Mouse (Mus musculus) kidney, adult 18-20 months (tissue): Measurements from ENCODE around the gene Kcna7.
"Not testable (repeated sequence)": the region's sequence is repeated elsewhere in the genome, so short reads cannot be mapped to it uniquely, and the experiment has no call there.

Source experiments
- DNase-seq: peaks from one replicate; pipeline ENCODE4 v3.0.0; 2021

Kcna7 gene

DNA sequence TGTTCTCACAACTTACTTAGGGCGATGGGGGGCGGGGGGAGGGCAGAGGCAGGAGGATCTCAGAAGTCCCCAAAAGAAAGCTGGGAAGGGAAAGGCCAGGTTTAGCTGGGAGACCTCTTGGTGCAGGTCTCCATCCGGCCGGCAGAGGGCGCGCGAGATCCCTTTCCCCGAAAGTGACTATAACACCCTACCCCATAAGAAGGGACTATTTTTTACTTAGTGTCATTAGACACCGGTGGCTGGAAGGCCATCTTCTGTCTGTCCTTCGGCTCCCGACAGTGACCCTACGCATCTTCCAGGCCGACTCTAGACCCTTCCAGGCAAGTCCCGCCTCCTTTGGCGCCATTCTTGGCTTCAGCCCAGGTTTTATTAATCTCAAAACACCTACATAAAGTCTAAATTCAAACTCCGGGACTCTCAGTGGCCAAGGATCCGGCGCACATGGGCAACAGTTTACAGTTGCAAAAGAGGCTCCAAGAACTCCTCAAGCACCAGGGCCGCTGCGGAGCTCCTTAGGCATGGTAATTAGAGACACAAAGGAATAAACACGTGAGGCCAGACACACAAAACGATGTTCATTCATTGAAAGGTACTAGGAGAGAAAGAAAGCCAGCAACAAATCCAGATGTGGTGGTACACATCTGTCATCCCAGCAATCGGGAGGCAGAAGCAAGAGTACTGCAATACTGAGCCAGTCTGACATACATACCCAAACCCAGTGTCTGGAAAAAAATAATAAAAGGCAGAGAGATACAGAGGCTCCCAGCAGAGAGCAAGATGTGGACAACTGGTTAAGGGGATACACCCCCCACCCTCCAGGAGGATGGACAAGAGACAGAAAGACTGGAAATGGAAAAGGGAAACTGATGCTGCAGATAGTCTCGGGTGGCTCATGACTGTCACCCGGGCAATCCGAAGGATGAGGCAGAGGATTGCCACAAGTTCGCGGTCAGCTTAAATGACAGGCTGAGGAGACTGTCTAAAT is at the start of gene Kcna7:
TSS of gene Kcna7 (plus strand) at position 563 of the 985 bp plus-strand sequence.
- DNase-seq = peak; percentile 84

DNA sequence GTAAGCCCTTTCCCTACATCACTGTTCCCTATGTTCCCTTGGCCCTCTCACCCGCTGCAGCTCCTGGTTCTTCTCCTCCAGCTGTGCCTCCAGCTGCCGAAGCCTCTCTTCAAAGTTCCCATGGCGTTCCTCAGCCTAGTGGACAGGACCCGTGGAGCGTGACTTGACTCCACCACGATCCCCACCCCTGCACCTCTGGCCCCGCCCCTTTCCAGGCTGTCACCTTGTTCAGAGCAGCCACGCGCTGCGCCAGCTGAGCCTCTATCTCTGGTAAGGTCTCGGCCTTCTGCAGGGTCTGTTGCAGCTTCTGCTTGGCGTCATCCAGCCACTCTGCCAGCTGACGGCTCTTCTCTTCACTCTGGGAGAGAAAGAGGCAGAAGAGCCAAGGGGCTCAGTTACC is 49.4 kb upstream of the Kcna7 start:
- DNase-seq = no peak

DNA sequence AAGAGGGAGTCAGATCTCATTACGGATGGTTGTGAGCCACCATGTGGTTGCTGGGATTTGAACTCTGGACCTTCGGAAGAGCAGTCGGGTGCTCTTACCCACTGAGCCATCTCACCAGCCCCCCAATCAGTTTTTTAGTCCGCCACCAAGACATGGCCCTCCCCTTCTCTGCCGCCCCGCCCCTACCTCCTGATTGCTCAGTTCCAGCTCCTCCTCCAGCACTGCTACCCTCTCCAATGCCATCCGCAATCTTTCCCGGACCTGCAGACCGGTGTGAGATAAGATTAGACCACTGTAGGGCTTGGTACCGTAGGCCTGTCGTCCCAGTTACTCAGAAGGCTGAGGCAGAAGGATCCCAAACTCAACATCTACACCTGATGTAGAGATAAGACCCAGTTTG is 46.4 kb upstream of the Kcna7 start:
- not testable (repeated sequence) for DNase-seq

DNA sequence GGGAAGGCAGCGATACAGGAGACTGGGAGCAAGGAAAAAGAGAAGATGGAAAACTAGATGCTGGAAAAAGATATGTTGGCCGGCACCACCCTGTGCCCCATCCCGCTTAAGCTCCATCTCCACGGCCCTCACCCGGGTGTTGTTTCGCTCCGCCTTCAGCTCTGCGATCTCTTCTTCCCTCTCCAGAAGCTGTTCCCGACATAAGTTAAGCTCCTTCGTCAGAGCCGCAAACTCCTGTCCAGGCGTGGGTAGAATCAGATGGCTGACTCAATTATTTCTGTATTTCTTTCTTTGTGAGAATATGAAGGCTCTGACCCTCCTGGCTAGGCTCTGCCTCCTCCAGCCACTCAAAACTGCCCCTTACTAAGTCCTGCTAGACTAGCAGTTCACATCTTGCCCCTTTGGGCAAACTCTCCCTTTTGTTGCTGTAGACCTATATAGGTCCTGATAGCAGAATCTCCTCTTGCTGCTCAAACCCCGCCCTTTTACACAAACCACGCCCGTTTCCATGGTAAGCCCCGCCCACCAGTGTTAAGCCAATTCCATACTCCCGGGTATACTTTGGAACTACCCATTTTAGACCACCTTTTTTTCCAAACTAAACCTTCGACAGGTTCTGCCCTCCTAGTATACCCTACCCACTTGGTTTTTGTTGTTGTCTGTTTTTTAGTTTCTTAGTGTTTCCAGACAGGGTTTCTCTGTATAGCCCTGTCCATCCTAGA is 44.9 kb upstream of the Kcna7 start:
- no peak for DNase-seq

DNA sequence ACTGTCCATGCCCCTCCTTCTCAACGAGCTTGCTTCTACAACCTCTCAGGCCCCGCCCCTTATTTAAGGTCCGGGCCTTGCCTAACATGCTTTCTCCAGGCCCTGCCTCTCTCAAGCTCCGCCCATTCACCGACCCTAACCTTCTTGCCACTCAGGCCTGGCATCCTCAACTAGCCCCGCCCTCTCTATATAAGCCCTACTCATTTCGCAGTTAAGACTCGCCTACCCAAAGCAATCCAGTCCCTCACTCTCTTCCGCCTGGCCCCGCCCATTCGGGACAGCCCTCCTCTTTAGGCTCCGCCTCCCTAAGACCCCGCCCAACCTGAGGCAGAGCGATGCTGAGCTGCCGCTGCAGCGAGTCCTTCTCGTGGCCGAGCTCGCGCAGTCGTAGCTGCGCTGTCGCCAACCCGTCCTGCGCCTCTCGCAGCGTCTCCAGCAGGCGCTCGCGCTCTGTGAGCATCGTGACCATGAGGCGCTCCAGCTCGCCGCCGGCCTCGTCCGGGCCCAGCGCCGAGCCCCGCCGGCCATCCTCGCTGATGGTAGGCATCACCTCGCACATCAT is 44.1 kb upstream of the Kcna7 start:
- peak; percentile 71 for DNase-seq

DNA sequence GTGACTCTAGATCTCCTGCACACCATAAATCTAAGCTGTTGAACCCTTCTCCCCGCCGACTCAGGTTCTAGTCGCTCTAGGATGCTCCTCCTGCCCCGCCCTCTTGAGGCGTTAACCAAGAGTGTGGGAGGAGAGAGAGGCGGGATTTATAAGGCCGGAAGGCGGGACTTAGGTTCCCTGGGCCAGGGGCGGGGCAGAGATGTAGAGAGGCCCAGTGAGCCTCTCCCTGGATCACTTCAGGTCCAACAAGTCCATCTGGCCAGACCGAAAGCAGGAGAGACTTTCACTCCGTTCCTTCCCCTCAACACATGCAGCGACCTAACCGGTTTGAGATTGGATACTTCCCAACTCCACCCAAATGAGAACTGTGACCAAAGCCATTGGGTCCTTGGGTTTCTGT is 42.7 kb upstream of the Kcna7 start:
- peak; percentile 35 for DNase-seq

DNA sequence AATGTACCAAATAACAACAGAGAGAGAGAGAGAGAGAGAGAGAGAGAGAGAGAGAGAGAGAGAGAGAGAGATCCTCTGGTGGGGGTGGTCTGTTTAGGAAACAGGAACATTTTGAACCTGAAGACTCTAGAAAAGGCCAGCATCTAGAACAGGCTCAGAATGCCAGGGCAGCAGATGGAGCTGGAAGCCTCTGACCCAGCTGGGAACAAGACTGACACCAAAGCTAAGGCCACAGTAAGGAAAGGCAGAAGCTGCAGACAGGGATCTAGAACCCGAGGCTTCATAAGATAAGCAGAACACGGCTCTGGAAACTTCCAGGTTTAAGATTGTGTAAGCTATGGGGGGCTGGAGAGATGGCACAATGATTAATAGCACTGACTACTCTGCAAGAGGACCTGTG is 41.5 kb upstream of the Kcna7 start:
- DNase-seq = no peak

DNA sequence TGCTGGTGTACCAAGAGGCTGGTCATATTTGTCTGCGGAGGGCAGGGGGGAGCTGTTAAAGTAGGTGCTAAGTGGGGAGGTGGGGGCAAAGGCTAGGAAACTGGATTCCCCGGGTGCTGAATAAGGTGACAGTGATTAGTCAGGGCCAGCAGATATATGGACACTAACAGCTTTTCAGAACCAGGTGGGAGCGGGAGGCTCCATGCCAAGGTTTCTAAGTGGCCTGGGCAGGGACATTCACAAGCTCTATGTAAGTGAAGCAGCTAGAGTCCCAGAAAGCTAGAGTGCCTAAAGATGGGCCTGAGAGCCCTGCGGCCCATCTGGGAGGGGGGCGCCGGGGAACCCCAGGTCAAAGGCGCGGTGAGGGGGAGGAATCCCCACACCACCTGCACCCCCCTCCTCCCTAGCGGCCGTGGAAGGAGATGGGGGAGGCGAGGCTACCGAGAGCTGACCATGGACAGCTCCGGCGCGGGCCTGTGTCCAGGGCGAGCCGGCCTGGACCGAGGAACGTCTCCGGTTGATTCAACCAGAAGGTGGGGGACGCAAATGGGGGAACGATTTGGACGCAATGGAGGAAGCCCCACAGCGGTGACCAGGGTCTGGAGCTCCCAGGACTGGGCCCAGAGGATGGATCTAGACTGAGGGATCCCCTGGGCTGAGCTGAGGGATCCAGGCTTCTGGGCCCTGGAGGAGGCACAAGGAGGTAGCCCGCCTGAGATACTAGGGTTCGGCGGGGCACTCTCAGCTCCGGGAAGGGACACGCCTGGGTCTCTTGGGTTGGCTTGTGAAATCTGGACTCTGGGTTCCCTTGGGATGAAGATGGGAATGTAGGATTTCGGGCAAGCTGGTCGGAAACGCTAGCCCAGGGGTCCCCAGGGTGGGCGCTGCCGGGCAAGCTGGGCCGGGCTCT is 39.5 kb upstream of the Kcna7 start:
- peak; percentile 56 for DNase-seq

DNA sequence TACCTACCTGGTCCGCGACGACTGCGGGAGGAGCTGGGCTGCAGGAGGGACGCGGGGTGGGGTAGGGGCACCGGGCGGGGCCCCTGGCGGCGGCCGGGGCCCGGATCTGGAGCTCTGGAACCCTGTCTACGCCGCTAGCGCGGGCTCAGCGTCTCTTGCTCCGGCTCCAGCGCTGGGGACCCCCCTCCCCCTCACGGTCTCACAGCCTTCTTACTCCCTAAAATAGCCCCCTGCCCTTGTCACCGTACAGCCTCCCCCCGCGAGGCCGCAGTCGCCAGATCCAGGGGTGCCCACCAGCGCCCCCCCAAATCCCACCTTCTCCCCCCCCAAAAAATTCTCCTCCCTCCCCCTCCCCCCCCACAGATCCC is 38.8 kb upstream of the Kcna7 start, which contains the start of gene Ppfia3:
TSS of gene Ppfia3 (minus strand) at position 368 of the 368 bp plus-strand sequence.
- DNase-seq = no peak

DNA sequence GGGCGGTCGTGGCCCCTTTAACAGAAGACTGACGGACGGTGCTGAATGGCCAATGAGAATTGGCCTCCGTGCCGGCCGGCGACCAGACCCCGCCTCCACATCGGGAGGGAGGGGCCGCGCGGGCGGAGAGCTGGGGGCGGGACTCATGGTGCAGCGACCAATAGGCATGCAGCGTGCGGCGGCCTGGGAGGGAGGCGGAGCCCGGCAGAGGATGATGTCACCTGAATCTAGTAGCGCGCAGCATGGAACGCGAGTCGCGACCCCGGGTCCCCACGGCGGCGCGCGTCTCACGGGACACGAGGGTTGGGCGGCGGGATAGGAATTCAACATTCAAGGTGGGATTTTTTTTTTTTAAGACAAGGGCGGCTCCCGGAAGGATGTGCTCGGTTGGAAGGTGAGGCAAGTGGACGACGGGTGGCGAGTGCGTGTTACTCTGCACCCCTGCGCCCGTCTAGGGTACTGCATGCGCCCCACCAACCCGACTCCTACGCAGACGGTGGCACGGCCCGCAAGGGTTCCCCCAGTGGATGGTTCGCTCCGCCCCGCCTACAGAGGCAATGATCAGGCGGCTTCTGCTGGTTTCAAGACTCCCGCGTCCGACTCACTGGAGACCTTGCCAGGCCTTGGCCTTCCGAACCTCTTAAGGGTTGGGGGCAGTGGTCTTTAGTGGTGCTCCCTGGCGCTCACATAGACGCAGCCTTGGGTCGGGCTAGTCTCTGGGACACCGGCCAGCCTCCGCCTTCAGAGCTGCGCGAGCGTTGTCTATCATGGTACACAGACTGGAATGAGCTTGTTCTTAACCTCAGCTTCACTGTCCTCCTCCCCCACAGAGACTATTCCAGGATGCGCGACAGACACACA is 38.2 kb upstream of the Kcna7 start:
- peak; percentile 98 for DNase-seq

DNA sequence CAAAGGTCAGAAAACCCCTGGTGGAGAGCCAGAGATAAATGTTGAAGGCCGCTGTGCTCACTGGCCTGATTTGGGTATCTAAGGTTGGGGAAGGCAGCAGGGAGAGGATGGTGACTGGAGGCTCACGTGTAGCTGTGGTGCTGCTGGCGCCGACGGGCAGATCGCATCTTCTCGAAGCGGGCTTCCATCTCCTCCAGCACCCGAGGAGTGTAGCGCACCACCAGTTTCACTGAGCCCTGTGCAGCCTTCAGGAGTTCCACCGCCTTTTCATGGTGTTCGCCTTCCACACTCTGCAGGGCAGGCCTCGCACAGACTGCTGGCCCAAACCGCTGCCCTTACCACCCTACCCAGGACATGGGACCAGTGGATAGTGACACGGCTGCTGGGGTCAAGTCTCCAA is 37.3 kb upstream of the Kcna7 start:
- no peak for DNase-seq

DNA sequence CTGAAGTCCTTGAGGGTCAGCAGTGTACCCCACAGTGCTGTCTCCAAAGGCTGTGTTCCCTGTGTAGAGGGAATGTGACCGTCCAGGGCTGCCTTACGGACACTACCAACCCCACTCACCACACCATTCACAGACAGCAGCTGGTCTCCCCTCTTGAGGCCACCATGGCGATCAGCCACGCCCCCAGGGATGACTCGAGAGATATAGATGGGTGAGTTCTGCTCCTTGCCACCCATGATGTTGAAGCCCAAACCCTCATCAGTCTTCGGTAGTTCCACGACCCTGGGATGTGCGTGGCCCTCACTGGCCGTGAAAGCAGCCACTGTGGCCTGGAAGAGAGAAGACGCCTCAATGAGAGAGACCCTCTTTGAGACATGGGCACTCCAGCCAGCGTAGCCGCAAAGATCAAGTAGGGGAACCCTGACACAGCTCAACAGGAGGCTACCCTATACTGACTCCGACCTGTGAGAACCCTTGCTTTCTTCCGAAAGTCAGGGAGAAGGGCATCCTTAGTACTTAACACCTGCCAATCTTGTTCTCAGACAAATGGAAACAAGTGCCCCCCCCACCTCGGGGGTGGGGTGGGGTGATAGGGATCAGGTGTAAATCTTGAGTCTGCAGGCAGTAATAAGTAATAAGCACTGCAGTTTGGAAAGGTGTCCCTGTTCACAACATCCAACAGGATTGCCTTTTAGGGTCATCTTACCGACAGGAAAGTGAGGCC is 36.3 kb upstream of the Kcna7 start:
- no peak for DNase-seq

DNA sequence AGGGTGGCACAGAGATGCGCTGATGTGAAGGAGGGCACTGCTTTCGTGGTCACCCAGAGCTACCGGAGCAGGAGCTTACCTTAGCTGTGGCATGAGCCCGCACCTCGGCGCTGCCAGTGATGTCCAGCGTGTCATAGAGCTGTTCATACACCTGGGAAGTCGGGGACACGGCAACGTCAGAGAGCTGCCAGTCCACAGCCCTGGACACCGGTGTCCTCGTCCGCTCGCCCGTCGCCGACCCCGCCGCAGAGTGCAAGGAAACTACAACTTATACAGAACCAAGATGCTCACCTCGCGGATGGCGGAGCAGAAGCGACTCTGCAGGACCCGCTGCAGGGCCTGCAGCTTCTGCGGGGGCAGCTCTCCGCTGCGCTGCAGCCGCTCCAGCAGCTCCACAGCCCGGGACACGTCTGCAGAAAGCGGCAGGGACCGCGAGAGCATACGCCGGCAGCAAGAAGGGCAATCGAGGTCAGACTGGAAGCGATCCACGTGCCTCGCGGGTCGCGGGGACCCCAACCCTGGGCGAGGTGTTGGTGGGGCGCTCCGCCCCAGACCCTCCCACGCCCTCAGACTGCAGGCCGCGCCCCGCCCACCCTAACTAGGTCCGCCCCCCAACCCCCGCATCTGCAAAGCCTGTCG is 35.5 kb upstream of the Kcna7 start:
- DNase-seq = no peak

DNA sequence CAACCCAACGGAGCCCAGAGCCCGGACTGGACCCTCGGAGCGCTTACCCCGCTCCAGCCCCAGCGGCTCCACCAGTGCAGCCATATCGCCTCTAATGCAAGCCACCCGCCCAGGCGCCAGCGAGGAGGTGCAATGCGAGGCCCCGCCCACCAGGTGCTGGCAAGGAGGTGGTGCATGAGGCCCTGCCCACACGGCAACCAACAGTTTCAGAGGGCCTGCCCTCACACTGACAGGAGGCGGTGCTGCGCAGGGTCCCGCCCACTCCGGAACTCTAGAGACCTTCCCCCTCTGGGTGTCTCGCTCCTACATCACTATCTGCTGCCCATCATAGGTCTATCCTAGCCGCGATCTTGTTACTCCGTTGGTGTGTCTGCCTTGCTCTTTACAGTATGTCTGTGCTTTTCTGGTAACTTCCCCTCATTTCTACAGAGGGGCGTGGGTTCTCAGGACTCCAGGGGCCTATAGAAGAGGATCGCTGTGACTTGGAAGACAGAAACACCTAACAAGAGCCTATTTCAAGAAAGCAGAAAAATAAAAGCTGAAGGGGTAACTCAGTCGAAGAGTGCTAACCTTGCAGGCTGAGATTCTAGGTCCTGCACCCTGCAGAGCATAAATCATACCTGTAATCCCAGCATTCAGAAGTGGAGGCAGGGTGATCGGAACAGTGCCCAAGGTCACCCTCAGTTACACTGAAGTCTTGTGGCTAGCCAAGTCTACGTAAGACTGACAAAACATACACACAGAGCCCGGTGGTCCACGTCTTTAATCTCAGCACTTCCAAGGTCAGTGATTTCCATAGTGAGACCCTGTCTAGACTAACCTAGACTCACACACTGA is 34.8 kb upstream of the Kcna7 start, which contains the start of gene Lin7b:
TSS of gene Lin7b (minus strand) at position 109 of the 837 bp plus-strand sequence.
- DNase-seq = peak; percentile 88

DNA sequence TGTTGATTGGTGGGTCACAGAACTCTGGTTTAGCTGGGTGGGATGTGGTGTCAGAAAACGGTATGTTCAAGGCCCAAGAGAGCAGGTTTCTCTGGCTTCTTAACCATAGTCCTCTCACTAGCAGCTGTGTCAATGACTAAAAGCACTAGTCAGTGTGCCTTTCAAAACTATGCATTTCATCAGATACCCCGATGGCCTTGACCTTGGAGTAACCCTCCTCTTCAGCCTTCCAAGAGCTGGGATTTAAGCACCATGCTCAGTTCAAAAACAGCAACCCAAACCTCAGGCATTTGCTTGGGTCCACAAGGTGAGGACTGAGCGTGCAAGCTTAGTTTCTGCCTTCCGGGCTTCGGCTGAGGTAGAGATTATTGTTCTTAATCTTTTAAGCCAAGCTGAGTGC is 33.1 kb upstream of the Kcna7 start:
- DNase-seq = no peak

DNA sequence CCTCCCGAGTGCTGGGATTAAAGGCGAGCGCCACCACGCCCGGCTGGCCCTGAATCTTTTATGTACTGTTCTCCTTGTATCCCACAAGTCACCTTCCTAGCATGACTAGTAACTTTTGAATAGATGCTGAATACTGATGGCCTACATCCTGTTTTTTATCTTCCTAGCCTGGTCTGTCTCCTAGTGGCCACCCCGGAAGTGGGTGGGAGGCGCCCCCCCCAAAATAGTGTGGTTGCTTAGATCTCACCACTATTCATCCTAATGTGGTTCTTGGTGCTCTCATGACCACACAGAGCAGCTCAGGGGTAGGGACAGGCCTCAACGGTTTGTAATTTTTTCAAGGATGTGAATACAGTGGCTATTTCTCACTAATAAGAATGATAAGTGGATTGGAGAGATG is 30.8 kb upstream of the Kcna7 start:
- DNase-seq = no peak

DNA sequence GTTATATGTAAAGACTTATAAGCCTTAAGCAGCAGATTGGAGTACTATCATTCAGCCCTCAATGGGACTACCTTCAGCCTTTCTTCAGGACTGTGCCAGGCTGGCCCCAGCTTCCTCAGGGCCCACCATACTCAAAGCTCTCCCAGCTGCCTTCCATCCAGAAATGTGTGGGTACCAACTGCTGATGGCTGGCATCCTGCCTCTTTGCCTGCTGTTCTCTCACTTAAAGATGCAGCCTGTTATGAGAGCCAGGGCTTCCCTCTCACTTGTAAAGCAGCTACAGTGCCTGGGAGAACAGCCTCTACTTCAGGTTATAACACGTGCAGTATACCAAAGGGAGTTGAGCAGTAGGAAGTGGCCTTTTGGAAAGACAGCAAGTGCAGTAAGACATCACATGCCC is 29.4 kb upstream of the Kcna7 start:
- DNase-seq = no peak

DNA sequence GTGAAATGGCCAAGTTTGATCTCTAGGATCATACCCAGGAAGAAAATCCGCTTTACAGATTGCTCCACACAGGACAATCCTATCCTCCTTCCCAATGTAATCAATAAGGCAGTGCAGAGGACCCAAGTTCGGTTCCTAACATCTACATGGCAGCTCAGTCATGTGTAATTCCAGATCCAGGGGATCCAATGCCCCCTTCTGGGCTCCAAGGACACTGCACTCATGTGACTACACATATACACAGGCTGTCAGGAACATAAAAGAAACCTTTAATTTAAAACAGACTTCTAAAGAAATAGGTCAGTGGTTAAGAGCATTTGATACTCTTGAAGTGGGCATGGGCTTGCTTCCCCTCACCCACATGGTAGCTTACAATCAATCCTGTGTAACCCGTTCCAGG is 19.4 kb upstream of the Kcna7 start:
- DNase-seq = no peak

DNA sequence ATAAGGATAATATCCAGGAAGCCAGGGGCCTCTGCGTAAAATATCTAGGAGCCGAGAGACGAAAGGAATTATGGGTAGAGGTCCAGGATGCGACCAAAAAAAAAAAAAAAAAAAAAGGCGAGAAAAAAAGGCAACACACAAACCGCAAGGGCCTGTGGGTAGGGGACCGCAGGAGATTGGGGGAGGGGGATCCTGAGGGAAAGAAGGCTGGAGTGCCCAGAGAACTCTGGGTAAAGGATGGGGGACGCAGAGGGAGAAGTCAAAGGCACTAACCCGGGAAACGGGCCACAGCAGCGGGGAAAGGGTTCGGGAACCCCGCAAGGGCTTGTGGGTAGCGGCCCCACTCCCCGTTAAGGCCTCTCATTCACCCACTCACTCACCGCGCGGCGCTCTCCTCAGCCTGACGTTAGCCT is 10.3 kb upstream of the Kcna7 start:
- no peak for DNase-seq
